Mouse (Mus musculus): Measurements from ENCODE around the gene Vmn2r79.
"Not testable (repeated sequence)": the region's sequence is repeated elsewhere in the genome, so short reads cannot be mapped to it uniquely, and the experiment has no call there.

The Vmn2r79 gene

DNA sequence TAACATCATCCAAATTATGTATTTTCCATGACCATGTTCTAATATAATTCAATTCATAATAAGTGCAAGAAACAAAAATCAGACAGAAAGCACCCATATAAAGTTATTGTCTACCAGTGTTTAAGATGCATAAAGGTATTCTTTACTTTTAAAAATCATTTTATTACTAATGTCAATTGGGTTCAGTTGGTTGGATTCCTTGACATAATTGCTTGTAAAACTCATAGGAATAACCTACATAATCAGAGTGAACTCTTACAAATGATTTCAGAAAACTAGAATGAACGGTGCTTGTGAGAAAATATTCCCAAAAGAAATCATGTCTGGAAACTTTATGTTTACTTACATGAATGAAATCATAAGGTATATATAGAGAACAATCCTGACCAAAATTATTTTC lies at the start of gene Vmn2r79:
Gene Vmn2r79, plus strand, starts transcription at position 301 of the 400 bp plus-strand sequence.
- not testable (repeated sequence) for DNase-seq (ENCODE audit: low spot score)

DNA sequence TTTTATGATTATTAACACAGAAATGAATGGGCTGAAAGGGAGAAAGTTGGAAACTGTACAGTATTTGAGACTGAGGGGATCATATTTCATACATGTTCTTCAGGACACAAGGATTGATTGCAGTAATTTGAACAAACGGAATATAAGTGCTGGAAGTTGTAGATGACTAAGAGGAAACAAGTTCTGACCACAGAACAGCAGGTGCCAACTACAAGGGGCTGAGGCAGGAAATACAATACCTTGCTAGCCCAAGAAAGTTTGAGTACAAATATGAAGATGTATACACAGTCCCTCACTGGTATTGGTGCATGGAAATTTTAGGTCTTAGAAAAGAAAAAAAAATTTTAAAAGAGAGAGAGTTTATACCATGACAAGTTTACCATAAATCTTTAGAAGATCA lies 1.2 kb upstream of the Vmn2r79 start:
- no peak for DNase-seq (ENCODE audit: low spot score)

DNA sequence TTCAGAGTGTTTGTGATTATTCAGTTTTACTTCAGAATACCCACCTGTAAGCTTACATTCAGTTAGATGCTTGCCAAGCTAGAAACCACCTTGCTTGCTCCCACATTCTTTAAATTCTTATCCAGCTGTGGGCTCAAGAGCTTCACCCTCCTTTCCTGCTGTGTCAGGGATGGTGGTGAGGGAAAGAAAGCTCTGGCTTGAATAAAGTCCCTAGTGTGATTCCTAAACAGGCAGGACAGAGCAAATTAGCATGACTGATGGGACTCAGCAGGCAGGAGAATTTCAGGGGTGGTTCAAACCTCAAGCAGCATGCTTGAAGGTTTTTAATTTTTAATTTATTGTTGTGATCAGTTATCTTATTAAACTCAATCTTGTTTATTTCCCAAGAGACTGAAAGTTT lies 30.6 kb downstream of the Vmn2r79 start:
- DNase-seq (ENCODE audit: low spot score) = not testable (repeated sequence)

- no peak for DNase-seq (ENCODE audit: low spot score)
Measured at GRCm38 (mm10) chr7:87063576-87063975, 67.7 kb downstream of the Vmn2r79 start.

All from embryo, embryonic 10.5 days (tissue).